Mouse (Mus musculus) small intestine, adult 2 months (tissue): ENCODE results near the gene Hnrnpr.

Experiments used
- CTCF ChIP-seq: fragments of 200-500 bp; IDR thresholded peaks from 2 replicates; pipeline ENCODE4 v1.5.1; 2012; ENCODE audit warnings: low read depth, mild to moderate bottlenecking, control low read depth, inconsistent platforms, low read length, moderate library complexity, mixed read lengths; ENCODE audit not compliant: insufficient replicate concordance, insufficient read length; ENCODE audit errors: extremely low read depth
- POLR2A ChIP-seq: fragments of 200-500 bp; IDR thresholded peaks from 2 replicates; pipeline ENCODE4 v1.6.1; 2012; ENCODE audit warnings: low read depth, mild to moderate bottlenecking, control low read depth, inconsistent platforms, low read length, moderate library complexity

- TF ChIP-seq CTCF (no peak), POLR2A (peak; percentile 17)
Measured at GRCm38 (mm10) chr4:136311042-136311999, 579 bp downstream of the Hnrnpr start.
